Mouse (Mus musculus) kidney, postnatal 0 days (tissue): ENCODE data around the gene Hsd11b2. TPM values are rescaled to one million over a fixed set of nuclear protein-coding genes. Genes with fewer than 3 reads are reported as not detected.

ENCODE experiments used
- ATAC-seq: fragments of 200-750 bp; cut with Nextera tagmentation; replicated peaks from 2 replicates; pipeline ENCODE4 v1.8.0; 2017; ENCODE audit warnings: low read depth, moderate number of reproducible peaks, moderate TSS enrichment, moderate library complexity; ENCODE audit not compliant: low FRiP score
- DNase-seq: peaks from one replicate; pipeline ENCODE4 v3.0.0-alpha.2; 2016; ENCODE audit warnings: low spot score
- H3K27ac ChIP-seq: fragments of 300-500 bp; sonication (generic); 2 replicates; pipeline ENCODE4 v1.5.1; 2014; ENCODE audit warnings: mild to moderate bottlenecking
- H3K27me3 ChIP-seq: fragments of 300-500 bp; sonication (generic); 2 replicates; pipeline ENCODE4 v1.6.1; 2014; ENCODE audit warnings: low read length, mixed read lengths; ENCODE audit not compliant: insufficient read depth
- H3K36me3 ChIP-seq: fragments of 300-500 bp; sonication (generic); 2 replicates; pipeline ENCODE4 v1.6.1; 2014; ENCODE audit warnings: low read length, mixed read lengths; ENCODE audit not compliant: insufficient read depth
- H3K4me1 ChIP-seq: fragments of 300-500 bp; sonication (generic); replicated peaks from 2 replicates; pipeline ENCODE4 v1.6.1; 2014; ENCODE audit warnings: antibody characterized with exemption, low read length, mixed read lengths; ENCODE audit not compliant: insufficient read depth
- H3K4me2 ChIP-seq: fragments of 300-500 bp; sonication (generic); 2 replicates; pipeline ENCODE4 v1.6.1; 2014; ENCODE audit warnings: mild to moderate bottlenecking, low read length, moderate library complexity, mixed read lengths
- H3K4me3 ChIP-seq: fragments of 300-500 bp; sonication (generic); replicated peaks from 2 replicates; pipeline ENCODE4 v1.5.1; 2014; ENCODE audit warnings: low read depth, low read length
- H3K9ac ChIP-seq: fragments of 300-500 bp; sonication (generic); 2 replicates; pipeline ENCODE4 v1.6.1; 2014; ENCODE audit warnings: low read depth, low read length
- H3K9me3 ChIP-seq: fragments of 300-500 bp; sonication (generic); replicated peaks from 2 replicates; pipeline ENCODE4 v1.6.1; 2016; ENCODE audit warnings: low read length, inconsistent platforms, mixed read lengths
- CTCF ChIP-seq: IDR thresholded peaks from 2 replicates; pipeline ENCODE4 v1.5.1; 2016; ENCODE audit warnings: antibody characterized with exemption, low read depth, mild to moderate bottlenecking, moderate library complexity
- WGBS: fragments of 180-500 bp; shearing (Covaris S2); extraction: QIAGEN DNeasy Blood & Tissue Kit; methylation state at CpG from one replicate; pipeline ENCODE4 v1.1.7; 2014; 5-methylcytosine and 5-hydroxymethylcytosine counted together
- polyA plus RNA-seq: library from polyadenylated mRNA; unstranded; fragments of >200 nt; fragmentation: Nextera tagmentation; extraction: Ambion mirVana; gene quantifications from 2 replicates; pipeline ENCODE4 v1.2.1, GENCODE M21; 2015

The Hsd11b2 gene
- polyA plus RNA-seq, 1 experiment from 2014 or later, result 42.4 TPM

DNA sequence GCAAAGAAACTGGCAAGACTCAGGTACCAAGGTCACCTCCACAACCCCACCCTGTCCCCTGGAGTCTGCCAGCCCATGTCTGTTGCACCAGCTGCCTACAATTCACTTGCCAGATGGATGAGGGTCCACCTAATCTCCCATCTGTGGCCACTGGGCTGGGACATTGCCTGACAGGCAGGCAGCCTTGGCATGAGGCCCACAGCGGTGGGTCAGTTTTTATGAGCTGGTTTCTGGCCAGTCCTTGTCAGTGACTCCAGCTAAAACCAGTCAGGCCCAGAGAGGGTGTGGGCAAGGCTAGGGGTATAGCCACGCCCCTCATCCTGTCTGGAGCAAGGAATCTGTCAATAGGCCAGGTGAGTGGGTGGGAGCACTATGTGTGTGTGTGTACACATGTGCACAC lies 8.6 kb downstream of the Hsd11b2 start:
- no peak overlapping the region for H3K4me3 ChIP-seq
- no peak for TF ChIP-seq CTCF
- H3K9ac ChIP-seq, result no peak overlapping the region
- no peak overlapping the region for H3K4me2 ChIP-seq
- 48% methylated on average over 2 of the region's 2 CpGs for WGBS
- peaks cover 15% of the 10 kb centered on the region; the same call in 1 of the 2 replicates for H3K4me1 ChIP-seq
- DNase-seq (no peak), ATAC-seq (peak; percentile 78)
- peaks cover 17% of the 10 kb centered on the region; the same call in 1 of the 2 replicates for H3K36me3 ChIP-seq
- H3K9me3 ChIP-seq, result no peaks in the 10 kb centered on the region
- H3K27ac ChIP-seq, result peak overlapping the region; percentile 60
- H3K27me3 ChIP-seq, result no peaks in the 10 kb centered on the region

DNA sequence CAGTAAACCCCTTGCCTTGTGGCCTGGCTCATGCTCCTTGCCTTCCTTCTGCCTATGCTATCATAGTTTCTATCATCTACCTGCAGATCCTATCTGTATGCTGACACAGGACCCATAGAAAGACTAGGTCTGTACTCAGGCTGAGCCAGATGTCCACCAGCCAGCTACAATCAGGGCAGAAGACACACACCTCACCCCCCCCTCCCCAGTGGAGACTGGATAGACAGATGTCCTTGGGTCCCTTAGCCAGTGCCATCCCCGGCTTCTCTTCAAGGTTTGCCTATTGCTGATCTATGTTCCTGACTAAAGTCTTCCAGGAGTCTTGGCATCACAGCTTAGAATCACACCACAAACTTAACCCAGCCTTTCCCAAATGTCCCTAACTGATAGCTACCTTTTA lies 9.7 kb downstream of the Hsd11b2 start:
- ATAC-seq, result no peak

GRCm38 (mm10) chr8:105529271-105529670 lies 10.7 kb downstream of the Hsd11b2 start:
- 0 out of 2 replicates have a peak overlapping the region, but pooled peaks have one; percentile 6 for H3K27ac ChIP-seq
- H3K36me3 ChIP-seq, result peaks cover 13% of the 10 kb centered on the region; the same call in 1 of the 2 replicates
- H3K9me3 ChIP-seq, result no peaks in the 10 kb centered on the region
- 42% methylated on average over 3 of the region's 3 CpGs for WGBS
- H3K4me1 ChIP-seq, result peaks cover 19% of the 10 kb centered on the region; the same call in 1 of the 2 replicates
- no peak overlapping the region for H3K4me2 ChIP-seq
- no peaks in the 10 kb centered on the region for H3K27me3 ChIP-seq
- no peak for TF ChIP-seq CTCF
- H3K4me3 ChIP-seq, result no peak overlapping the region
- DNase-seq (peak; percentile 57), ATAC-seq (no peak)
- H3K9ac ChIP-seq, result no peak overlapping the region

More for the DNA sequence above, 9.7 kb downstream of the Hsd11b2 start:
- no peaks in the 10 kb centered on the region for H3K9me3 ChIP-seq
- no peaks in the 10 kb centered on the region for H3K27me3 ChIP-seq
- H3K36me3 ChIP-seq, result peaks cover 15% of the 10 kb centered on the region; the same call in 1 of the 2 replicates
- no peak overlapping the region for H3K4me2 ChIP-seq
- no peak for DNase-seq
- H3K9ac ChIP-seq, result no peak overlapping the region
- 94% methylated on average over 1 of the region's 1 CpGs for WGBS
- no peak for TF ChIP-seq CTCF
- 0 out of 2 replicates have a peak overlapping the region, but pooled peaks have one; percentile 25 for H3K27ac ChIP-seq
- peaks cover 13% of the 10 kb centered on the region; the same call in 1 of the 2 replicates for H3K4me1 ChIP-seq
- no peak overlapping the region for H3K4me3 ChIP-seq

DNA sequence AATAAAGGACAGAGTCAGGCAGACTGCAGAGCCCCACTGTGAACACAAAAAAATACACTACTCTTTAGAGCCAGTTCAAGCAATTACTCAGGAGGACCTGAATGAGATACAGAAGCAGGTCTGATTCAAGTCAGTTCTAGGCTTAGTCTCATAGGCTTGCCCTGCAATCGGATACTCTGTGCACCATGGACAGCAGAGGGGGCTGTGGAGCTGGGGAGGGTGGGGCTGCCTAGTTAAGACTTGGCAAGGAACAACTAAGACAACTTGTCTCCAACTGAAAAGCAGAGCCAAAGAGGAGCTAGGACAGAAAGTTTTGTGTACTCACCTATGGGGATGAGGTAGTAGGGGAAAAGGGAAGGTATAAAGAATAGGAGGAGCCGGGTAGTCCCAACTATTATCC lies 13.2 kb downstream of the Hsd11b2 start:
- Histone ChIP-seq H3K4me1 (peaks cover 19% of the 10 kb centered on the region; the same call in 1 of the 2 replicates), H3K9me3 (no peaks in the 10 kb centered on the region), H3K4me2 (no peak overlapping the region), H3K36me3 (peaks cover 9% of the 10 kb centered on the region; the same call in 1 of the 2 replicates), H3K27ac (no peak overlapping the region), H3K9ac (no peak overlapping the region), H3K4me3 (no peak overlapping the region), H3K27me3 (no peaks in the 10 kb centered on the region)
- DNase-seq, result peak; percentile 60
- WGBS, result 69% methylated on average over 2 of the region's 2 CpGs
- ATAC-seq, result no peak
- TF ChIP-seq CTCF, result peak; percentile 67

DNA sequence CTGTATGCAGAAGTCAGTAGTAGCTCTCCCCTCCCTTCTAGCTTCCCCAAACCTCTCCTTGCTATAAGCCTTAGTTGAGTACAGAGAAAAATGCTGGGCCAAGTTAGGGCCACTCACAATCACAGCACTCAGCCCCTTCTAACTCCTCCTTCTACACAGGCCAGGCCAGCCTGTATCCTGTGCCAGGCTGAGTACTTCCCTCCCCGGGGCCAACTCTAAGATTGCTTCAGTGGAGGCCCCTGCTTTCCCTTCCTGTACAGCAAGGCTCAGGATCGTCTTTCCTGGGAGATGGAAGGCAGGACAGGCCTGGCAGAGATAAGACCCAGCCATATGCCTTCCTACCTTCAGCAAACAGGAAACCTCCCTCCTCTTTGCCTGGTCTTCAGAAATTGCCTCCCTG lies 14.9 kb downstream of the Hsd11b2 start:
- H3K36me3 ChIP-seq, result peaks cover 20% of the 10 kb centered on the region
- H3K27me3 ChIP-seq, result no peaks in the 10 kb centered on the region
- no peak overlapping the region for H3K4me2 ChIP-seq
- ATAC-seq (0 out of 2 replicates have a peak, but pooled peaks have one; percentile 6), DNase-seq (no peak)
- H3K4me3 ChIP-seq, result no peak overlapping the region
- no peak for TF ChIP-seq CTCF
- 3% methylated on average over 2 of the region's 2 CpGs for WGBS
- H3K9me3 ChIP-seq, result no peaks in the 10 kb centered on the region
- H3K4me1 ChIP-seq, result peaks cover 19% of the 10 kb centered on the region; the same call in 1 of the 2 replicates
- peak overlapping the region; percentile 71 for H3K27ac ChIP-seq
- 0 out of 2 replicates have a peak overlapping the region, but pooled peaks have one; percentile 4 for H3K9ac ChIP-seq

GRCm38 (mm10) chr8:105533892-105534329 lies 15.4 kb downstream of the Hsd11b2 start:
- Histone ChIP-seq H3K4me2 (no peak overlapping the region), H3K27ac (peak overlapping the region; percentile 71), H3K9ac (no peak overlapping the region), H3K27me3 (no peaks in the 10 kb centered on the region), H3K4me3 (no peak overlapping the region), H3K4me1 (peaks cover 17% of the 10 kb centered on the region; the same call in 1 of the 2 replicates), H3K36me3 (peaks cover 20% of the 10 kb centered on the region), H3K9me3 (no peaks in the 10 kb centered on the region)
- peak; percentile 93 for TF ChIP-seq CTCF
- DNase-seq, result peak; percentile 89
- peak; percentile 52 for ATAC-seq
- WGBS, result 0% methylated on average over 1 of the region's 1 CpGs

GRCm38 (mm10) chr8:105536546-105536945 lies 18.0 kb downstream of the Hsd11b2 start:
- H3K4me1 ChIP-seq, result 0 out of 2 replicates have a peak, but pooled peaks cover 7% of the 10 kb centered on the region
- no peak overlapping the region for H3K27ac ChIP-seq
- H3K36me3 ChIP-seq, result peaks cover 27% of the 10 kb centered on the region
- no peak overlapping the region for H3K4me3 ChIP-seq
- H3K27me3 ChIP-seq, result no peaks in the 10 kb centered on the region
- H3K9ac ChIP-seq, result no peak overlapping the region
- 76% methylated on average over 3 of the region's 3 CpGs for WGBS
- ATAC-seq (no peak), DNase-seq (no peak)
- H3K4me2 ChIP-seq, result no peak overlapping the region
- TF ChIP-seq CTCF, result no peak
- H3K9me3 ChIP-seq, result no peaks in the 10 kb centered on the region
